Mouse (Mus musculus): ENCODE results near the gene Atp1a4. TPM values are rescaled to one million over a fixed set of nuclear protein-coding genes. Genes with fewer than 3 reads are reported as not detected.

The Atp1a4 gene
- polyA plus RNA-seq, 1 experiment from 2014 or later: not detected

- Histone ChIP-seq H3K4me1 (no peaks in the 10 kb centered on the region), H3K27ac (no peak overlapping the region), H3K36me3 (peaks cover 78% of the 10 kb centered on the region), H3K27me3 (no peaks in the 10 kb centered on the region), H3K9ac (no peak overlapping the region), H3K9me3 (no peaks in the 10 kb centered on the region), H3K4me2 (no peak overlapping the region), H3K4me3 (no peak overlapping the region)
- WGBS: 94% methylated on average over 10 of the region's 10 CpGs
- ATAC-seq (ENCODE audit: insufficient number of reproducible peaks, low FRiP score, low TSS enrichment, low read depth): no peak
Measured at GRCm38 (mm10) chr1:172186401-172187289, 71.6 kb downstream of the Atp1a4 start.

- ATAC-seq (ENCODE audit: insufficient number of reproducible peaks, low FRiP score, low TSS enrichment, low read depth): no peak
- Histone ChIP-seq H3K9me3 (no peaks in the 10 kb centered on the region), H3K4me2 (no peak overlapping the region), H3K36me3 (peaks cover 71% of the 10 kb centered on the region), H3K27ac (no peak overlapping the region), H3K4me1 (no peaks in the 10 kb centered on the region), H3K4me3 (no peak overlapping the region), H3K27me3 (no peaks in the 10 kb centered on the region), H3K9ac (no peak overlapping the region)
Measured at GRCm38 (mm10) chr1:172183915-172184314, 74.3 kb downstream of the Atp1a4 start.

DNA sequence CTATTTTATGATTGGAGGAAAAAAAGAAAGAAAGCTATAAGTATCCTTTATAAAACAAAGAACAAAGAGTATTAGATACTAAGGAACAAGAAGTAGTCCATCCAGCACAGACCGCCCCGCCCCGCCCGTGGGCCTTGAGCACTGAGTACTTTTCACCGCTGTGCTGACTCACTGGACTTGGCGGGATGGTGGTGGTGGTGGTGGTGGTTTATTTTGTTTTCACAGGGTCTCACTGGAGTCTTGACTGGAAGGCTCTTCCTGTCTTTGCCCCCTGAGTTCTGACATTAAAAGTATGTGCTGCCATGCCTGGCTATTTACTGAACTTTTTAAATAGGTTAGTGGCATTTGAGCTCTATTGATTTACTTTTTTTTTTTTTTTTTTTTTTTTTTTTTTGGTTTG, 75.2 kb downstream of the Atp1a4 start:
- H3K27me3 ChIP-seq: no peaks in the 10 kb centered on the region
- H3K4me1 ChIP-seq: no peaks in the 10 kb centered on the region
- no peak overlapping the region for H3K4me2 ChIP-seq
- 92% methylated on average over 6 of the region's 6 CpGs for WGBS
- no peak overlapping the region for H3K9ac ChIP-seq
- H3K36me3 ChIP-seq: peaks cover 70% of the 10 kb centered on the region
- H3K4me3 ChIP-seq: no peak overlapping the region
- no peak for ATAC-seq (ENCODE audit: insufficient number of reproducible peaks, low FRiP score, low TSS enrichment, low read depth)
- H3K27ac ChIP-seq: no peak overlapping the region
- no peaks in the 10 kb centered on the region for H3K9me3 ChIP-seq

DNA sequence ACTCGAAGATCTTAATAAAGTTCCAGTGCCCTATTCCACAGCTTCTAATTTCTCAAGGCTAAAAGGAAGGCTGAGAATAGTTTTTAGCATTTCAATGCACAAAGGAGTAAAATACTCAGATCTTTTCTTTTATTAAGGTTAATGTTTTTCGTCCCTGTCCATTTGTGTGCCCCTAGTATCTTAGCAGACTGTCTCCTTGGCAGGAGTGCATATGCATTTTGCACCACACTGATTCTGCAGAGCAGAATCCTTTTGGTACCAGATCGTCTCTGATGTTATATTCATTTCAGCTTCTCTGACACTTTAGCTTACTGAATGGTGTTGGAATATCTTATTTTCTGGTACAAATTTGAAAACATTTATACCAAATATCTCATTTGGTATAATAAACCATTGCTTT, 76.4 kb downstream of the Atp1a4 start:
- Histone ChIP-seq H3K4me3 (no peak overlapping the region), H3K27ac (no peak overlapping the region), H3K9ac (no peak overlapping the region), H3K4me1 (no peaks in the 10 kb centered on the region), H3K27me3 (no peaks in the 10 kb centered on the region), H3K4me2 (no peak overlapping the region), H3K36me3 (peaks cover 67% of the 10 kb centered on the region), H3K9me3 (no peaks in the 10 kb centered on the region)
- WGBS: 94% methylated on average over 3 of the region's 3 CpGs
- ATAC-seq (ENCODE audit: insufficient number of reproducible peaks, low FRiP score, low TSS enrichment, low read depth): no peak

DNA sequence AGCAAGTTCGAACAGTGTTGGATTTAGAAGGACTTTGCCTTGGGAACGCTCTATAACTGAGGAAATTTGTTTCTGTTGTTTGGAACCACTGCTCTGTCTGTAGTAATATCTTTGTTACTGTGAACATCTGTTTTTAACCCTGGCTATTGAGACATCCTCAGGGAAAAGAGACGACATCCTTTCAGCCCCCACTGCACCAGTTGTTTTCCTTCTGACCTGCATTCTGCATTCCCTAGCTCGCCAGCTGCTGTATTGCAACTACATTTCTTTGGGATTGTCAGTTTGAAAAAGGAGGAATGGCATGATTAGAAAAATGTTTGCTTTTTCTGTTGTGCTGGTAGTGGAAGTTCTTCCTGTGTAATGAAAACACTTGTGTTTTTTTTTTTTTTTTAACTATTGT, 77.3 kb downstream of the Atp1a4 start:
- H3K4me3 ChIP-seq: no peak overlapping the region
- no peak overlapping the region for H3K9ac ChIP-seq
- H3K4me2 ChIP-seq: no peak overlapping the region
- H3K36me3 ChIP-seq: peaks cover 64% of the 10 kb centered on the region
- no peaks in the 10 kb centered on the region for H3K9me3 ChIP-seq
- no peak for ATAC-seq (ENCODE audit: insufficient number of reproducible peaks, low FRiP score, low TSS enrichment, low read depth)
- no peak overlapping the region for H3K27ac ChIP-seq
- H3K27me3 ChIP-seq: no peaks in the 10 kb centered on the region
- H3K4me1 ChIP-seq: no peaks in the 10 kb centered on the region
- 55% methylated on average over 4 of the region's 4 CpGs for WGBS

GRCm38 (mm10) chr1:172179102-172179501, 79.1 kb downstream of the Atp1a4 start:
- Histone ChIP-seq H3K27me3 (no peaks in the 10 kb centered on the region), H3K4me3 (no peak overlapping the region), H3K4me2 (no peak overlapping the region), H3K9me3 (no peaks in the 10 kb centered on the region), H3K36me3 (peaks cover 69% of the 10 kb centered on the region), H3K9ac (no peak overlapping the region), H3K27ac (no peak overlapping the region; the same call in 1 of the 2 replicates), H3K4me1 (no peaks in the 10 kb centered on the region)
- ATAC-seq (ENCODE audit: insufficient number of reproducible peaks, low FRiP score, low TSS enrichment, low read depth): no peak
- WGBS: 68% methylated on average over 7 of the region's 7 CpGs

DNA sequence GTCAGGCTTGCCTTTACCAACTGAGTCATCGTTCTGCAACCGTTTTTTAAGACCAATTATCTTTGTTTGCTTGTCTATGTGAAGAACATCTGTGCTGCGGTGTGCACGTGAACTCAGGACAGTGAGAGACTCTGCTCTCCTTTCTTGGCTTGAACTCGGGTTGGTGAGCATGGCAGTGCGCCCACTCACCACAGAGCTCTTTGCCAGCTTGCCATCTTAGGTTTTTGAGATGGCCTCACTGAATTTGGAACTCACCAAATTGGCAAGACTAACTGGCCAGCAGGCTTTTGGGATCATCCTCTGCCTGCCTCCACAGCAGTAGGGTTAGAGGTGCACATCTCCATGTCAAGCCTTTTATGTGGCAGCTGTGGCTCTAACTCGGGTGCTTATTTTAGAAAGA, 80.4 kb downstream of the Atp1a4 start:
- H3K4me2 ChIP-seq: no peak overlapping the region
- WGBS: 88% methylated on average over 7 of the region's 7 CpGs
- H3K27ac ChIP-seq: no peak overlapping the region
- H3K4me3 ChIP-seq: no peak overlapping the region
- ATAC-seq (ENCODE audit: insufficient number of reproducible peaks, low FRiP score, low TSS enrichment, low read depth): no peak
- no peaks in the 10 kb centered on the region for H3K27me3 ChIP-seq
- no peaks in the 10 kb centered on the region for H3K4me1 ChIP-seq
- no peak overlapping the region for H3K9ac ChIP-seq
- no peaks in the 10 kb centered on the region for H3K9me3 ChIP-seq
- H3K36me3 ChIP-seq: peaks cover 78% of the 10 kb centered on the region

Other genes starting within 250 kb of the Atp1a4 start
- gene Vangl2, start 230.0 kb downstream of the Atp1a4 start, polyA plus RNA-seq (2015; fragmentation: Nextera tagmentation; extraction: Ambion mirVana): 14.3 and 15.7 TPM in 2 replicates
- gene Nhlh1, start 200.8 kb downstream of the Atp1a4 start, polyA plus RNA-seq (2015; fragmentation: Nextera tagmentation; extraction: Ambion mirVana): 0.05 TPM in 1 of 2 replicates, not detected in the other
- gene Copa, start 175.9 kb downstream of the Atp1a4 start, polyA plus RNA-seq (2015; fragmentation: Nextera tagmentation; extraction: Ambion mirVana): 271 and 272 TPM in 2 replicates
- 107 and 119 TPM in 2 replicates for gene Ncstn, start 175.6 kb downstream of the Atp1a4 start, polyA plus RNA-seq (2015; fragmentation: Nextera tagmentation; extraction: Ambion mirVana)
- gene Pex19, start 131.7 kb downstream of the Atp1a4 start, polyA plus RNA-seq (2015; fragmentation: Nextera tagmentation; extraction: Ambion mirVana): 118 and 137 TPM in 2 replicates
- 134 and 143 TPM in 2 replicates for gene Dcaf8, start 110.3 kb downstream of the Atp1a4 start, polyA plus RNA-seq (2015; fragmentation: Nextera tagmentation; extraction: Ambion mirVana)
- 136 and 153 TPM in 2 replicates for gene Pea15a, start 51.6 kb downstream of the Atp1a4 start, polyA plus RNA-seq (2015; fragmentation: Nextera tagmentation; extraction: Ambion mirVana)
- gene Casq1, start 38.5 kb downstream of the Atp1a4 start, polyA plus RNA-seq (2015; fragmentation: Nextera tagmentation; extraction: Ambion mirVana): 18.0 and 55.9 TPM in 2 replicates
- 51.4 and 62.7 TPM in 2 replicates for gene Igsf8, start 3.2 kb upstream of the Atp1a4 start, polyA plus RNA-seq (2015; fragmentation: Nextera tagmentation; extraction: Ambion mirVana)
- gene Atp1a2, start 39.6 kb upstream of the Atp1a4 start, polyA plus RNA-seq (2015; fragmentation: Nextera tagmentation; extraction: Ambion mirVana): 5.0 and 8.4 TPM in 2 replicates
- gene Kcnj9, start 70.9 kb upstream of the Atp1a4 start, polyA plus RNA-seq (2015; fragmentation: Nextera tagmentation; extraction: Ambion mirVana): 0.04 and 0.09 TPM in 2 replicates
- 0.04 and 0.05 TPM in 2 replicates for gene Kcnj10, start 82.8 kb upstream of the Atp1a4 start, polyA plus RNA-seq (2015; fragmentation: Nextera tagmentation; extraction: Ambion mirVana)
- 4.9 and 5.2 TPM in 2 replicates for gene Pigm, start 118.1 kb upstream of the Atp1a4 start, polyA plus RNA-seq (2015; fragmentation: Nextera tagmentation; extraction: Ambion mirVana)
- 0.47 and 0.52 TPM in 2 replicates for gene Slamf9, start 216.9 kb upstream of the Atp1a4 start, polyA plus RNA-seq (2015; fragmentation: Nextera tagmentation; extraction: Ambion mirVana)
- gene Igsf9, start 223.4 kb upstream of the Atp1a4 start, polyA plus RNA-seq (2015; fragmentation: Nextera tagmentation; extraction: Ambion mirVana): 39.6 and 41.0 TPM in 2 replicates
- 233 and 277 TPM in 2 replicates for gene Tagln2, start 241.6 kb upstream of the Atp1a4 start, polyA plus RNA-seq (2015; fragmentation: Nextera tagmentation; extraction: Ambion mirVana)